Comparison of ENCODE assay signal across 9 mouse cellular contexts in the genomic region with DNA sequence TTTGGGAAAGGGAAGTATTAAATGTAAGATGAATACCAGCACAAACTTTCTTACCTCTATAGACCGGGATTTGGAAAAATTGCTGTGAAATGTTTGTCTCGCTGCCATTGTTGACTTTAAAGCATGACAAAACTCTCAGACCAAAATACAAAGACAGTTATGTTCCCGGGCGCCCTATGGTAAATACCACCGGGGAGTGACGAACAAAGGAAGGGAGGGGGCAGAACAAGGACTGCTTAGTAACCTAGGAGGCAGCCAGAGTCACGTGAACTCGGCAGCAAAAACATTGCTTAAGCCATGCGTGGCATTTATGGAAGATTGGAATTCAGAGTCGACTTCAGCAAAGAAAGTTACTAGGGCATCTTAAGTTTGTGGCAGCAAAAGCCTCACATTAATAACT. TPM values are rescaled to one million over a fixed set of nuclear protein-coding genes. Genes with fewer than 3 reads are reported as not detected.
DNase-seq lines count a peak whose midpoint lies in the region; ATAC-seq and TF ChIP-seq lines count a peak whose summit lies in the region.
"Had no signal": no experiment of that assay in that cellular context is flagged by ENCODE, and none has a peak within 500 bp of the region (broad histone marks: within the 10 kb centered on the region; RNA-seq: fewer than 3 reads in every experiment).

No protein-coding gene starts in this region.

- no peak for TF ChIP-seq CTCF in cortical plate, adult 2 months (IDR thresholded peaks at IDR 0.05; ENCODE audit: extremely low read depth, insufficient read depth, low read length)
- TF ChIP-seq CTCF in hindbrain, postnatal 0 days (IDR thresholded peaks at IDR 0.05; ENCODE audit: low read depth), result no peak

- WGBS in hindbrain, postnatal 0 days, result 3% methylated on average over 10 of the region's 10 CpGs
- WGBS in midbrain, embryonic 10.5 days, result 8% methylated on average over 10 of the region's 10 CpGs

- H3K27ac ChIP-seq in cortical plate, adult 2 months (ENCODE audit: insufficient read depth, low read length), result no peak overlapping the region
- H3K27ac ChIP-seq in hindbrain, postnatal 0 days, result no peak overlapping the region
- H3K27ac ChIP-seq in midbrain, embryonic 10.5 days (replicated peaks), result no peak overlapping the region

- no peaks in the 10 kb centered on the region for H3K4me1 ChIP-seq in cortical plate, adult 2 months (ENCODE audit: control insufficient read depth, insufficient read depth, low read length)
- H3K4me1 ChIP-seq in hindbrain, postnatal 0 days (ENCODE audit: insufficient read depth, low read length), result 0 out of 2 replicates have a peak, but pooled peaks cover 4% of the 10 kb centered on the region
- peaks cover 22% of the 10 kb centered on the region for H3K4me1 ChIP-seq in midbrain, embryonic 10.5 days

- no peak overlapping the region for H3K9ac ChIP-seq in hindbrain, postnatal 0 days (replicated peaks; ENCODE audit: low read length)

- H3K36me3 ChIP-seq in hindbrain, postnatal 0 days (ENCODE audit: insufficient read depth, low read length), result no peaks in the 10 kb centered on the region
- H3K36me3 ChIP-seq in midbrain, embryonic 10.5 days, result no peaks in the 10 kb centered on the region

- no peak for ATAC-seq in hindbrain, postnatal 0 days

- H3K4me3 ChIP-seq in cortical plate, adult 2 months (ENCODE audit: insufficient read depth, low read length), result peak overlapping the region; percentile 47; the same call in 1 of the 2 replicates
- H3K4me3 ChIP-seq in hindbrain, postnatal 0 days (ENCODE audit: low read length), result peak overlapping the region; percentile 78
- peak overlapping the region; percentile 86 for H3K4me3 ChIP-seq in midbrain, embryonic 10.5 days
- H3K4me3 ChIP-seq: erythroblast, embryonic 14.5 days had no signal

- no peaks in the 10 kb centered on the region for H3K27me3 ChIP-seq in hindbrain, postnatal 0 days (ENCODE audit: insufficient read depth, low read length)
- peaks cover 64% of the 10 kb centered on the region for H3K27me3 ChIP-seq in midbrain, embryonic 10.5 days (ENCODE audit: low read depth, poor library complexity, severe bottlenecking)

- TF ChIP-seq POLR2A in cortical plate, adult 2 months (IDR thresholded peaks at IDR 0.05; ENCODE audit: extremely low read depth, insufficient read depth, low read length), result no peak

- H3K9me3 ChIP-seq in hindbrain, postnatal 0 days (ENCODE audit: low read length), result no peaks in the 10 kb centered on the region
- no peaks in the 10 kb centered on the region for H3K9me3 ChIP-seq in midbrain, embryonic 10.5 days (replicated peaks)

- peak; percentile 20 for DNase-seq in adrenal gland, postnatal 10 days
- no peak for DNase-seq in adrenal gland, postnatal 4 days (ENCODE audit: low spot score in 2 of 2)
- DNase-seq in hindbrain, postnatal 0 days (ENCODE audit: low spot score), result peak; percentile 20
- peak; percentile 34 for DNase-seq in midbrain, embryonic 10.5 days (ENCODE audit: low spot score)
- DNase-seq in urinary bladder, adult 18-20 months (ENCODE audit: low spot score in 2 of 2), result no peak
- no peak for DNase-seq in testis, postnatal 10 days (ENCODE audit: low spot score)
- no peak for DNase-seq in frontal cortex, postnatal 25 days (ENCODE audit: low spot score in 2 of 2)

- peak overlapping the region; percentile 97 for H3K4me2 ChIP-seq in hindbrain, postnatal 0 days (ENCODE audit: low read depth, low read length)

RNA-seq across cellular contexts. Expression of a gene that starts 1.4 kb away (rescaled TPM):
- total RNA-seq in adrenal gland, postnatal 10 days (2021), result 1 to 10 TPM; 3.5 to 3.6 TPM
- total RNA-seq in adrenal gland, postnatal 4 days (2021), result 1 to 10 TPM; 3.0 to 3.8 TPM
- 15.2 and 16.2 TPM in 2 replicates for polyA plus RNA-seq in cortical plate, adult 2 months (2012; rRNA removed)
- total RNA-seq in hindbrain, postnatal 0 days (2014; rRNA removed), result 14.7 and 19.6 TPM in 2 replicates
- polyA plus RNA-seq in hindbrain, postnatal 0 days (2015; fragmentation: Nextera tagmentation; extraction: Ambion mirVana), result 16.8 and 17.1 TPM in 2 replicates
- 5.2 and 6.6 TPM in 2 replicates for polyA plus RNA-seq in midbrain, embryonic 10.5 days (2016; fragmentation: Nextera tagmentation; extraction: Ambion mirVana)
- polyA plus RNA-seq: erythroblast, embryonic 14.5 days had no signal

Comparison
In these comparisons a context has a peak if more than half of its experiments do, and no peak if none do; other contexts are left out.
1. DNase-seq: peak in adrenal gland, postnatal 10 days (single experiment), hindbrain, postnatal 0 days (single experiment) and midbrain, embryonic 10.5 days (single experiment); none in adrenal gland, postnatal 4 days (0 of 2), urinary bladder, adult 18-20 months (0 of 2), testis, postnatal 10 days (single experiment) and frontal cortex, postnatal 25 days (0 of 2).
2. Peak in every context shown above with its lines, with median percentiles within 50 percentile points of each other: H3K4me3 ChIP-seq.